Mouse (Mus musculus) heart, embryonic 15.5 days (tissue): ENCODE measurements at regions not wholly inside any gene's neighbourhood (a gene's known extent, or its start where the extent isn't known, plus 50 kb on each side); places are given as distances from the start of the nearest gene placed in this dataset.

Experiments
- ATAC-seq: fragments of 200-750 bp; cut with Nextera tagmentation; replicated peaks from 2 replicates; pipeline ENCODE4 v1.8.0; 2017; ENCODE audit warnings: low read depth, moderate TSS enrichment; ENCODE audit not compliant: insufficient number of reproducible peaks, insufficient read depth, low FRiP score
- H3K27ac ChIP-seq: fragments of 300-500 bp; sonication (generic); 2 replicates; pipeline ENCODE4 v1.5.1; 2015; ENCODE audit warnings: mild to moderate bottlenecking, inconsistent platforms
- H3K27me3 ChIP-seq: fragments of 300-500 bp; sonication (generic); 2 replicates; pipeline ENCODE4 v1.6.1; 2015; ENCODE audit warnings: inconsistent platforms
- H3K36me3 ChIP-seq: fragments of 300-500 bp; sonication (generic); 2 replicates; pipeline ENCODE4 v1.6.1; 2015; ENCODE audit warnings: mild to moderate bottlenecking, inconsistent platforms
- H3K4me1 ChIP-seq: fragments of 300-500 bp; sonication (generic); replicated peaks from 2 replicates; pipeline ENCODE4 v1.6.1; 2015; ENCODE audit warnings: inconsistent platforms
- H3K4me2 ChIP-seq: fragments of 300-500 bp; sonication (generic); 2 replicates; pipeline ENCODE4 v1.6.1; 2015; ENCODE audit warnings: inconsistent platforms, mild to moderate bottlenecking, moderate library complexity
- H3K4me3 ChIP-seq: fragments of 300-500 bp; sonication (generic); 2 replicates; pipeline ENCODE4 v1.5.1; 2015; ENCODE audit warnings: mild to moderate bottlenecking, inconsistent platforms
- H3K9ac ChIP-seq: fragments of 300-500 bp; sonication (generic); 2 replicates; pipeline ENCODE4 v1.6.1; 2015; ENCODE audit warnings: mild to moderate bottlenecking, inconsistent platforms
- H3K9me3 ChIP-seq: fragments of 300-500 bp; sonication (generic); replicated peaks from 2 replicates; pipeline ENCODE4 v1.6.1; 2016; ENCODE audit warnings: inconsistent platforms
- WGBS: fragments of 180-500 bp; shearing (Covaris S2); methylation state at CpG from one replicate; pipeline ENCODE4 v1.1.7; 2015; ENCODE audit warnings: mixed read lengths; 5-methylcytosine and 5-hydroxymethylcytosine counted together

GRCm38 (mm10) chr3:17322266-17322665 lies 625.9 kb upstream of the Cypt12 start:
- no peak for ATAC-seq

GRCm38 (mm10) chr3:17324816-17325215 lies 623.4 kb upstream of the Cypt12 start:
- 37% methylated on average over 7 of the region's 7 CpGs for WGBS
- H3K4me1 ChIP-seq: no peaks in the 10 kb centered on the region

More at GRCm38 (mm10) chr3:17322266-17322665, 625.9 kb upstream of the Cypt12 start:
- no peaks in the 10 kb centered on the region for H3K36me3 ChIP-seq
- no peaks in the 10 kb centered on the region for H3K27me3 ChIP-seq
- H3K9ac ChIP-seq: no peak overlapping the region
- no peak overlapping the region for H3K4me2 ChIP-seq
- no peaks in the 10 kb centered on the region for H3K9me3 ChIP-seq
- 48% methylated on average over 2 of the region's 2 CpGs for WGBS
- H3K27ac ChIP-seq: no peak overlapping the region
- H3K4me3 ChIP-seq: no peak overlapping the region
- peaks cover 4% of the 10 kb centered on the region for H3K4me1 ChIP-seq

GRCm38 (mm10) chr3:17325821-17326220 lies 622.4 kb upstream of the Cypt12 start:
- Histone ChIP-seq H3K4me1 (no peaks in the 10 kb centered on the region), H3K4me3 (no peak overlapping the region), H3K9me3 (no peaks in the 10 kb centered on the region), H3K9ac (no peak overlapping the region), H3K27ac (no peak overlapping the region), H3K4me2 (no peak overlapping the region), H3K27me3 (no peaks in the 10 kb centered on the region), H3K36me3 (no peaks in the 10 kb centered on the region)
- 74% methylated on average over 2 of the region's 2 CpGs for WGBS
- no peak for ATAC-seq

More at GRCm38 (mm10) chr3:17324816-17325215, 623.4 kb upstream of the Cypt12 start:
- no peak for ATAC-seq
- no peak overlapping the region for H3K27ac ChIP-seq
- no peaks in the 10 kb centered on the region for H3K27me3 ChIP-seq
- H3K36me3 ChIP-seq: no peaks in the 10 kb centered on the region
- H3K4me2 ChIP-seq: no peak overlapping the region
- no peak overlapping the region for H3K9ac ChIP-seq
- no peaks in the 10 kb centered on the region for H3K9me3 ChIP-seq
- no peak overlapping the region for H3K4me3 ChIP-seq

- ATAC-seq: no peak
- Histone ChIP-seq H3K27me3 (no peaks in the 10 kb centered on the region), H3K36me3 (no peaks in the 10 kb centered on the region), H3K4me1 (no peaks in the 10 kb centered on the region), H3K27ac (no peak overlapping the region), H3K9me3 (no peaks in the 10 kb centered on the region), H3K4me2 (no peak overlapping the region), H3K9ac (no peak overlapping the region), H3K4me3 (no peak overlapping the region)
- 87% methylated on average over 8 of the region's 8 CpGs for WGBS
These were observed 621.9 kb upstream of the Cypt12 start for GRCm38 (mm10) chr3:17326292-17326691.

- WGBS: 84% methylated on average over 4 of the region's 4 CpGs
- Histone ChIP-seq H3K9me3 (no peaks in the 10 kb centered on the region), H3K4me3 (no peak overlapping the region), H3K36me3 (no peaks in the 10 kb centered on the region), H3K4me1 (no peaks in the 10 kb centered on the region), H3K27me3 (no peaks in the 10 kb centered on the region), H3K27ac (no peak overlapping the region), H3K4me2 (no peak overlapping the region), H3K9ac (no peak overlapping the region)
- ATAC-seq: no peak
These were observed 621.4 kb upstream of the Cypt12 start for GRCm38 (mm10) chr3:17326774-17327173.

GRCm38 (mm10) chr3:17327706-17328105 lies 620.5 kb upstream of the Cypt12 start:
- H3K4me3 ChIP-seq: no peak overlapping the region
- no peaks in the 10 kb centered on the region for H3K27me3 ChIP-seq
- H3K36me3 ChIP-seq: no peaks in the 10 kb centered on the region
- no peak overlapping the region for H3K9ac ChIP-seq
- no peak overlapping the region for H3K27ac ChIP-seq
- ATAC-seq: no peak
- no peaks in the 10 kb centered on the region for H3K4me1 ChIP-seq
- 85% methylated on average over 4 of the region's 4 CpGs for WGBS
- no peak overlapping the region for H3K4me2 ChIP-seq
- H3K9me3 ChIP-seq: no peaks in the 10 kb centered on the region

- no peak overlapping the region for H3K4me3 ChIP-seq
- H3K27me3 ChIP-seq: no peaks in the 10 kb centered on the region
- H3K4me2 ChIP-seq: no peak overlapping the region
- no peaks in the 10 kb centered on the region for H3K9me3 ChIP-seq
- H3K9ac ChIP-seq: no peak overlapping the region
- no peak overlapping the region for H3K27ac ChIP-seq
- WGBS: 73% methylated on average over 4 of the region's 4 CpGs
- H3K4me1 ChIP-seq: no peaks in the 10 kb centered on the region
- no peaks in the 10 kb centered on the region for H3K36me3 ChIP-seq
- no peak for ATAC-seq
These were observed 618.8 kb upstream of the Cypt12 start for GRCm38 (mm10) chr3:17329411-17329810.

GRCm38 (mm10) chr3:17330429-17331373 lies 617.5 kb upstream of the Cypt12 start:
- Histone ChIP-seq H3K4me1 (no peaks in the 10 kb centered on the region), H3K27ac (no peak overlapping the region), H3K36me3 (no peaks in the 10 kb centered on the region), H3K9ac (no peak overlapping the region), H3K4me3 (no peak overlapping the region), H3K4me2 (no peak overlapping the region), H3K27me3 (no peaks in the 10 kb centered on the region), H3K9me3 (no peaks in the 10 kb centered on the region)
- 65% methylated on average over 6 of the region's 6 CpGs for WGBS
- ATAC-seq: no peak

GRCm38 (mm10) chr3:17360253-17360652 lies 588.0 kb upstream of the Cypt12 start:
- Histone ChIP-seq H3K27me3 (no peaks in the 10 kb centered on the region), H3K36me3 (no peaks in the 10 kb centered on the region), H3K9me3 (no peaks in the 10 kb centered on the region), H3K4me3 (no peak overlapping the region), H3K4me2 (no peak overlapping the region), H3K27ac (no peak overlapping the region), H3K4me1 (no peaks in the 10 kb centered on the region), H3K9ac (no peak overlapping the region)
- 97% methylated on average over 3 of the region's 3 CpGs for WGBS
- ATAC-seq: no peak
